Mouse (Mus musculus) erythroblast, embryonic 14.5 days (primary cell): ENCODE measurements around the gene Pdcd5. TPM values are rescaled to one million over a fixed set of nuclear protein-coding genes. Genes with fewer than 3 reads are reported as not detected.

Experiments used
- H3K27me3 ChIP-seq: 2 replicates; pipeline ENCODE4 v1.6.1; 2012; ENCODE audit warnings: inconsistent platforms; ENCODE audit not compliant: control insufficient read depth
- H3K36me3 ChIP-seq: 2 replicates; pipeline ENCODE4 v1.6.1; 2012; ENCODE audit warnings: mild to moderate bottlenecking, inconsistent platforms; ENCODE audit not compliant: control insufficient read depth
- H3K4me1 ChIP-seq: 2 replicates; pipeline ENCODE4 v1.6.1; 2012; ENCODE audit warnings: inconsistent platforms; ENCODE audit not compliant: control insufficient read depth
- H3K4me3 ChIP-seq: replicated peaks from 2 replicates; pipeline ENCODE3; 2012; ENCODE audit warnings: moderate library complexity, mild to moderate bottlenecking, inconsistent platforms
- H3K9me3 ChIP-seq: 2 replicates; pipeline ENCODE4 v1.6.1; 2012; ENCODE audit warnings: low read length, inconsistent platforms, mixed read lengths; ENCODE audit not compliant: control insufficient read depth
- GATA1 ChIP-seq: IDR thresholded peaks from 2 replicates; pipeline ENCODE4 v1.6.1; 2012; ENCODE audit warnings: low read length, inconsistent platforms, mixed read lengths
- TAL1 ChIP-seq: IDR thresholded peaks from 3 replicates; pipeline ENCODE4 v1.6.1; 2012; ENCODE audit warnings: low read length, inconsistent platforms, mixed read lengths
- polyA plus RNA-seq: library from polyadenylated mRNA; stranded (reverse); fragments of >175 nt; gene quantifications from 2 replicates; pipeline ENCODE4 v1.2.3, GENCODE M21; 2012

Gene Pdcd5
- 17.2 and 20.6 TPM in 2 replicates for polyA plus RNA-seq

- Histone ChIP-seq H3K4me1 (peaks cover 36% of the 10 kb centered on the region), H3K36me3 (peaks cover 35% of the 10 kb centered on the region), H3K27me3 (no peaks in the 10 kb centered on the region; the same call in 1 of the 2 replicates), H3K4me3 (peak within 1 kb of the TSS; percentile 83), H3K9me3 (no peaks in the 10 kb centered on the region)
- TF ChIP-seq GATA1, result no peak
- TF ChIP-seq TAL1, result no peak
Measured at GRCm38 (mm10) chr7:35647101-35647698, at the start of gene Pdcd5. Gene Pdcd5, minus strand, starts transcription at chr7:35647521.

- TF ChIP-seq GATA1 (no peak), TAL1 (no peak)
- H3K27me3 ChIP-seq, result no peaks in the 10 kb centered on the region
- H3K4me1 ChIP-seq, result no peaks in the 10 kb centered on the region
Measured at GRCm38 (mm10) chr7:35692641-35693040, 45.3 kb upstream of the Pdcd5 start.

GRCm38 (mm10) chr7:35692117-35692516, 44.8 kb upstream of the Pdcd5 start:
- Histone ChIP-seq H3K4me1 (no peaks in the 10 kb centered on the region), H3K4me3 (no peak overlapping the region), H3K36me3 (no peaks in the 10 kb centered on the region; the same call in 1 of the 2 replicates), H3K9me3 (no peaks in the 10 kb centered on the region), H3K27me3 (no peaks in the 10 kb centered on the region)
- no peak for TF ChIP-seq GATA1
- TF ChIP-seq TAL1, result no peak

More at GRCm38 (mm10) chr7:35692641-35693040, 45.3 kb upstream of the Pdcd5 start:
- Histone ChIP-seq H3K4me3 (no peak overlapping the region), H3K9me3 (no peaks in the 10 kb centered on the region), H3K36me3 (no peaks in the 10 kb centered on the region; the same call in 1 of the 2 replicates)

- Histone ChIP-seq H3K4me3 (no peak overlapping the region), H3K9me3 (no peaks in the 10 kb centered on the region), H3K4me1 (no peaks in the 10 kb centered on the region), H3K36me3 (no peaks in the 10 kb centered on the region; the same call in 1 of the 2 replicates), H3K27me3 (no peaks in the 10 kb centered on the region)
- TF ChIP-seq TAL1, result no peak
- no peak for TF ChIP-seq GATA1
Measured at GRCm38 (mm10) chr7:35688781-35689349, 41.5 kb upstream of the Pdcd5 start.

GRCm38 (mm10) chr7:35688276-35688675, 41.0 kb upstream of the Pdcd5 start:
- H3K4me3 ChIP-seq, result no peak overlapping the region
- no peaks in the 10 kb centered on the region for H3K27me3 ChIP-seq
- no peaks in the 10 kb centered on the region for H3K9me3 ChIP-seq
- no peaks in the 10 kb centered on the region for H3K4me1 ChIP-seq
- H3K36me3 ChIP-seq, result no peaks in the 10 kb centered on the region; the same call in 1 of the 2 replicates
- TF ChIP-seq TAL1 (no peak), GATA1 (no peak)

- Histone ChIP-seq H3K4me1 (no peaks in the 10 kb centered on the region), H3K9me3 (no peaks in the 10 kb centered on the region), H3K27me3 (no peaks in the 10 kb centered on the region), H3K36me3 (no peaks in the 10 kb centered on the region; the same call in 1 of the 2 replicates), H3K4me3 (no peak overlapping the region)
- TF ChIP-seq GATA1, result no peak
- no peak for TF ChIP-seq TAL1
Measured at GRCm38 (mm10) chr7:35687229-35687628, 39.9 kb upstream of the Pdcd5 start.

GRCm38 (mm10) chr7:35686756-35687155, 39.4 kb upstream of the Pdcd5 start:
- Histone ChIP-seq H3K9me3 (no peaks in the 10 kb centered on the region), H3K36me3 (no peaks in the 10 kb centered on the region; the same call in 1 of the 2 replicates), H3K4me3 (no peak overlapping the region), H3K4me1 (no peaks in the 10 kb centered on the region), H3K27me3 (no peaks in the 10 kb centered on the region)
- TF ChIP-seq GATA1 (no peak), TAL1 (no peak)

- H3K9me3 ChIP-seq, result 0 out of 2 replicates have a peak, but pooled peaks cover 2% of the 10 kb centered on the region
- no peaks in the 10 kb centered on the region for H3K4me1 ChIP-seq
Measured at GRCm38 (mm10) chr7:35686216-35686615, 38.9 kb upstream of the Pdcd5 start.

GRCm38 (mm10) chr7:35683409-35684122, 36.2 kb upstream of the Pdcd5 start:
- Histone ChIP-seq H3K9me3 (0 out of 2 replicates have a peak, but pooled peaks cover 2% of the 10 kb centered on the region), H3K27me3 (no peaks in the 10 kb centered on the region), H3K36me3 (no peaks in the 10 kb centered on the region), H3K4me3 (no peak overlapping the region), H3K4me1 (no peaks in the 10 kb centered on the region)
- TF ChIP-seq GATA1 (no peak), TAL1 (no peak)

More at GRCm38 (mm10) chr7:35686216-35686615, 38.9 kb upstream of the Pdcd5 start:
- Histone ChIP-seq H3K36me3 (no peaks in the 10 kb centered on the region; the same call in 1 of the 2 replicates), H3K4me3 (no peak overlapping the region), H3K27me3 (no peaks in the 10 kb centered on the region)
- no peak for TF ChIP-seq GATA1
- no peak for TF ChIP-seq TAL1
